Comparison of ENCODE assay signal across 9 mouse cellular contexts in the genomic region with DNA sequence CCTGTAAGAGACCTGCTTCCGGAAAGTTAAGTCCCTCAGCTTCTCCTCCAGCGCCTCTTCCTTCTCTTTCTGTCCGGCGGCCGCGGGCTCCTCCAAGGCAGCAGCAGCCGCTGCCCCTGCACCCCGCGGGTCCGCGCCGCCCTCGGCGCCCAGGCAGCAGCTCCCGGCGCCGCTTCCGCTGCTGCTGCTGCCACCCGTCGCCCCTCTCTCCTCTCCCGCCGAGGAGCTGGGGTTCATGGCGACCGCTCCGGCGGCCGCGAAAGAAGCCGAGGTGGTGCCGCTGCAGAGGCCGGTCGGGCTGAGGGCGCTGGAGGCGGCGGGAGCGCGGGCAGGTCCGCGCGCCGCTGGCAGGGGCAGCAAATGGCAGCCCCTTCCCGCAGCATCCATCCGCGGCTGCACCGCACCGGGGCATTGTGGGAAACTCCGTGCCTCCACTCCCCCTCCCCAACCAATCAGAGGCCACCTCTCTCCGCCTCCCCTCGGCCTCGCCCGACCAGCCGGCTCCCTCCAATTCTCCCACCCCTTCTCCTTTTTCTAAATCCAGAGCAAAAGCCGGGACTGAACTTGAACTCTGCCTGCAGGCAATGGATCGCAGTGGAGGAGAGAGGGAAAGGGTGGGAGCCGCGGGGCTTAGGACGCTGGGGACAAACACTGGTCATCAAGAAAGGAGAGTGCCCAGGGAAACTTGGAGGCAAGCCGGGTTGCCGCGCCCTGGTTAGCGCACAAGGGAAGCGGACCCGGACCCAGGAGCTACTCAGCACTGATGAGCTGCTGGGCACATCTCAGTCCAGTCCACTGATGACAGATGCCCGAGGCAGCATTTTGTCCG. TPM values are rescaled to one million over a fixed set of nuclear protein-coding genes. Genes with fewer than 3 reads are reported as not detected.
DNase-seq lines count a peak whose midpoint lies in the region; ATAC-seq and TF ChIP-seq lines count a peak whose summit lies in the region.
"Had no signal": no experiment of that assay in that cellular context is flagged by ENCODE, and none has a peak within 500 bp of the region (broad histone marks: within the 10 kb centered on the region; RNA-seq: fewer than 3 reads in every experiment).

Gene Dgki (minus strand): TSS at position 623 of the 829 bp plus-strand sequence.

- TF ChIP-seq CTCF in kidney, adult 2 months (conservative IDR thresholded peaks at IDR 0.05; ENCODE audit: insufficient read depth, insufficient read length, low read depth, low read length), result no peak
- no peak for TF ChIP-seq CTCF in cerebellum, adult 2 months (IDR thresholded peaks at IDR 0.05; ENCODE audit: borderline replicate concordance, insufficient read depth, low read depth, low read length)

- DNase-seq in kidney, adult 2 months, result peak; percentile 4
- no peak for DNase-seq in kidney, adult 11 months
- DNase-seq in cerebellum, adult 2 months, result peak; percentile 87 to 88
- DNase-seq in forelimb bud, embryonic 11.5 days (ENCODE audit: low read depth, low spot score), result peak; percentile 71
- DNase-seq in left cerebral cortex, postnatal 4 days, result peak; percentile 91
- DNase-seq in neural tube, embryonic 10.5 days (ENCODE audit: extremely low spot score, low spot score), result peak; percentile 76

- peak; percentile 72 for ATAC-seq in intestine, embryonic 15.5 days
- ATAC-seq in megakaryocyte-erythroid progenitor cell, adult 5-6 weeks (replicated peaks; ENCODE audit: low FRiP score, low TSS enrichment, poor library complexity, severe bottlenecking), result no peak

- TF ChIP-seq POLR2A in kidney, adult 2 months (IDR thresholded peaks at IDR 0.05; ENCODE audit: low read depth, low read length), result no peak
- peak; percentile 67; the same call in 1 of the 2 replicates for TF ChIP-seq POLR2A in cerebellum, adult 2 months (IDR thresholded peaks at IDR 0.05; ENCODE audit: borderline replicate concordance, insufficient read depth, low read length)

- peak within 1 kb of the TSS; percentile 99 for H3K4me2 ChIP-seq in intestine, embryonic 15.5 days (replicated peaks)

- H3K27me3 ChIP-seq in kidney, adult 2 months (replicated peaks; ENCODE audit: control insufficient read depth, insufficient read depth, low read length), result peaks cover 6% of the 10 kb centered on the region; the same call in 1 of the 2 replicates
- no peaks in the 10 kb centered on the region for H3K27me3 ChIP-seq in cerebellum, adult 2 months (ENCODE audit: control insufficient read depth, insufficient read depth, low read length)
- peaks cover 38% of the 10 kb centered on the region for H3K27me3 ChIP-seq in intestine, embryonic 15.5 days (replicated peaks)

- peak within 1 kb of the TSS; percentile 26; the same call in 1 of the 2 replicates for H3K9ac ChIP-seq in intestine, embryonic 15.5 days

- intact Hi-C loops in left cerebral cortex, postnatal 4 days (cut with DNase I), result no loop called here

- peak within 1 kb of the TSS; percentile 52; the same call in 1 of the 2 replicates for H3K4me3 ChIP-seq in kidney, adult 2 months (ENCODE audit: insufficient read depth, low read depth, low read length)
- H3K4me3 ChIP-seq in cerebellum, adult 2 months (replicated peaks; ENCODE audit: insufficient read depth, low read depth, low read length), result peak within 1 kb of the TSS; percentile 87
- H3K4me3 ChIP-seq in intestine, embryonic 15.5 days (replicated peaks), result peak within 1 kb of the TSS; percentile 58

- 2% methylated on average over 65 of the region's 65 CpGs for WGBS in kidney, adult 2 months
- WGBS in cerebellum, adult 2 months, result under 1% methylated on average over 64 of the region's 65 CpGs
- under 1% methylated on average over 65 of the region's 65 CpGs for WGBS in intestine, embryonic 15.5 days

- no peak within 1 kb of the TSS for H3K27ac ChIP-seq in kidney, adult 2 months (ENCODE audit: insufficient read depth, low read depth, low read length)
- peak within 1 kb of the TSS; percentile 40 for H3K27ac ChIP-seq in cerebellum, adult 2 months (ENCODE audit: insufficient read depth, low read length)
- H3K27ac ChIP-seq in intestine, embryonic 15.5 days, result no peak within 1 kb of the TSS

- H3K4me1 ChIP-seq in kidney, adult 2 months (ENCODE audit: control insufficient read depth, insufficient read depth, low read length), result no peaks in the 10 kb centered on the region
- H3K4me1 ChIP-seq in cerebellum, adult 2 months (ENCODE audit: control insufficient read depth, insufficient read depth, low read length), result peaks cover 13% of the 10 kb centered on the region; the same call in 1 of the 2 replicates
- H3K4me1 ChIP-seq in intestine, embryonic 15.5 days (replicated peaks), result peaks cover 14% of the 10 kb centered on the region

- H3K36me3 ChIP-seq in kidney, adult 2 months (ENCODE audit: control insufficient read depth, insufficient read depth, low read length), result no peaks in the 10 kb centered on the region
- no peaks in the 10 kb centered on the region for H3K36me3 ChIP-seq in intestine, embryonic 15.5 days

- no peaks in the 10 kb centered on the region for H3K9me3 ChIP-seq in intestine, embryonic 15.5 days

RNA-seq across cellular contexts. Expression of gene Dgki, which starts in this region (rescaled TPM):
- polyA plus RNA-seq in kidney, adult 2 months (2012; rRNA removed), result 0.03 and 0.05 TPM in 2 replicates
- 7.2 and 7.5 TPM in 2 replicates for polyA plus RNA-seq in cerebellum, adult 2 months (2012; rRNA removed)
- 0.64 and 0.67 TPM in 2 replicates for polyA plus RNA-seq in intestine, embryonic 15.5 days (2015; fragmentation: Nextera tagmentation; extraction: Ambion mirVana)
- 10 to 100 TPM; 49.4 to 53.8 TPM for total RNA-seq in left cerebral cortex, postnatal 4 days (2021)
- 0.42 and 1.1 TPM in 2 replicates for total RNA-seq in megakaryocyte-erythroid progenitor cell, adult 5-6 weeks (2014; fragmentation: Nextera tagmentation)
- total RNA-seq in megakaryocyte-erythroid progenitor cell, adult 5-6 weeks (2017), result 0.28 and 1.6 TPM in 2 replicates
- total RNA-seq: MEL had no signal

Comparison
In these comparisons a context has a peak if more than half of its experiments do, and no peak if none do; other contexts are left out.
1. RNA of gene Dgki (total RNA-seq): 49.4 to 53.8 TPM in left cerebral cortex, postnatal 4 days; 0.28 to 1.6 TPM in megakaryocyte-erythroid progenitor cell, adult 5-6 weeks; every median in the first group is over 10 times any median in the second.
2. Peak in DNase-seq and H3K4me3 ChIP-seq in kidney, adult 2 months; RNA of the gene not detected or under 1 TPM.
3. Peak in ATAC-seq, H3K4me3 ChIP-seq, H3K9ac ChIP-seq and H3K4me2 ChIP-seq in intestine, embryonic 15.5 days; RNA of the gene not detected or under 1 TPM.
4. Peak in every context shown above with its lines, with median percentiles within 50 percentile points of each other: H3K4me3 ChIP-seq.